Mouse (Mus musculus) frontal cortex, adult 2 months (tissue): ENCODE data around the gene Pagr1b. TPM values are rescaled to one million over a fixed set of nuclear protein-coding genes. Genes with fewer than 3 reads are reported as not detected.

ENCODE experiments used
- DNase-seq, 2 experiments: peaks; one replicate each; pipeline ENCODE4 v3.0.0; 2022; ENCODE audit warnings: low spot score in 1 of 2; ENCODE audit errors: extremely low spot score in 1 of 2
- polyA plus RNA-seq: library from polyadenylated mRNA; depleted of rRNA; stranded (reverse); fragments of >200 nt; gene quantifications from 2 replicates; pipeline ENCODE4 v1.2.3, GENCODE M21; 2012

Pagr1b gene
- polyA plus RNA-seq, 1 experiment: 2.4 TPM

- no peak for DNase-seq
These were observed 12.7 kb downstream of the Pagr1b start for GRCm38 (mm10) chr7:127003620-127004019.

- no peak for DNase-seq
These were observed 16.7 kb downstream of the Pagr1b start for GRCm38 (mm10) chr7:126999568-126999967.

GRCm38 (mm10) chr7:126996449-126996848 lies 19.8 kb downstream of the Pagr1b start:
- no peak for DNase-seq

GRCm38 (mm10) chr7:126988816-126989215 lies 27.5 kb downstream of the Pagr1b start:
- no peak for DNase-seq

- peak in 1 of 2 experiments; percentile 56 for DNase-seq
These were observed 30.0 kb downstream of the Pagr1b start for GRCm38 (mm10) chr7:126986319-126986718.

GRCm38 (mm10) chr7:126984667-126985444 lies 31.4 kb downstream of the Pagr1b start:
- peak in 1 of 2 experiments; percentile 74 for DNase-seq

- no peak for DNase-seq
These were observed 33.2 kb downstream of the Pagr1b start for GRCm38 (mm10) chr7:126983113-126983512.

GRCm38 (mm10) chr7:126982054-126982453 lies 34.2 kb downstream of the Pagr1b start:
- DNase-seq: no peak

GRCm38 (mm10) chr7:126981601-126982000 lies 34.7 kb downstream of the Pagr1b start:
- DNase-seq: no peak

GRCm38 (mm10) chr7:126978841-126979240 lies 37.4 kb downstream of the Pagr1b start:
- no peak for DNase-seq

GRCm38 (mm10) chr7:126976878-126977459 lies 39.3 kb downstream of the Pagr1b start:
- DNase-seq: no peak

- peak; percentile 88 to 98 for DNase-seq
These were observed 40.1 kb downstream of the Pagr1b start, which contains the start of gene Cdiptos for GRCm38 (mm10) chr7:126975950-126976866. TSS of gene Cdiptos (minus strand) at chr7:126976098.

- DNase-seq: no peak
These were observed 40.6 kb downstream of the Pagr1b start, which contains the start of gene Cdipt for GRCm38 (mm10) chr7:126975893-126975949. TSS of gene Cdipt (plus strand) at chr7:126975914.

- no peak for DNase-seq
These were observed 40.8 kb downstream of the Pagr1b start for GRCm38 (mm10) chr7:126975493-126975892.

GRCm38 (mm10) chr7:126967361-126967760 lies 48.9 kb downstream of the Pagr1b start:
- DNase-seq: no peak

- no peak for DNase-seq
These were observed 50.7 kb downstream of the Pagr1b start for GRCm38 (mm10) chr7:126965568-126965967.

- DNase-seq: no peak
These were observed 52.6 kb downstream of the Pagr1b start for GRCm38 (mm10) chr7:126963548-126964286.

GRCm38 (mm10) chr7:126961965-126962364 lies 54.3 kb downstream of the Pagr1b start:
- DNase-seq: peak in 1 of 2 experiments; percentile 41

- peak in 1 of 2 experiments; percentile 37 for DNase-seq
These were observed 55.2 kb downstream of the Pagr1b start for GRCm38 (mm10) chr7:126961095-126961494.

- no peak for DNase-seq
These were observed 56.5 kb downstream of the Pagr1b start for GRCm38 (mm10) chr7:126959780-126960179.

- no peak for DNase-seq
These were observed 61.2 kb downstream of the Pagr1b start for GRCm38 (mm10) chr7:126955125-126955524.
